Mouse (Mus musculus): ENCODE measurements at regions not wholly inside any gene's neighbourhood (a gene's known extent, or its start where the extent isn't known, plus 50 kb on each side); places are given as distances from the start of the nearest gene placed in this dataset.
A peak's percentile ranks its signal among the peaks of the same experiment; 100 is the strongest.

DNA sequence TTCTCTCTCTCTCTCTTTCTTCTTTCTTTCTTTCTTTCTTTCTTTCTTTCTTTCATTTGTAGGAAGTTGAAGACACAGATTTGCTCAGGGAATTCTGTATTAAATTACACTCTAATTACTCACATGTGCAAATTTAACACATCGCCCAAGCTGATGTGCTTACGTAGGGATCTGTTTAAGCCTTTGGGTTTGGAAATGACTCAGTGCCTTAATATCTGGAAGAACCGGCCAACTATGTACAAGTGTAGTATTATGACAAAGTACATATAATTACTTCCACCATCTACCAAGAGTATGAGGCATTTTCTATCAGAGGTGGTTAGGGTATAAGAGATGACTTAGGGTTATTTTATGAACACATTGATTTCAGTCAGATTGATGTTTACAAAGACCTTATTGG is 217.8 kb upstream of the Dkk2 start:
- Histone ChIP-seq H3K27me3 (ENCODE audit: control insufficient read depth, insufficient read depth, low read length, poor library complexity, severe bottlenecking) (no peaks in the 10 kb centered on the region), H3K36me3 (ENCODE audit: control insufficient read depth, insufficient read depth, low read length, poor library complexity, severe bottlenecking) (no peaks in the 10 kb centered on the region)
- DNase-seq (ENCODE audit: low read depth, low spot score) = no peak

DNA sequence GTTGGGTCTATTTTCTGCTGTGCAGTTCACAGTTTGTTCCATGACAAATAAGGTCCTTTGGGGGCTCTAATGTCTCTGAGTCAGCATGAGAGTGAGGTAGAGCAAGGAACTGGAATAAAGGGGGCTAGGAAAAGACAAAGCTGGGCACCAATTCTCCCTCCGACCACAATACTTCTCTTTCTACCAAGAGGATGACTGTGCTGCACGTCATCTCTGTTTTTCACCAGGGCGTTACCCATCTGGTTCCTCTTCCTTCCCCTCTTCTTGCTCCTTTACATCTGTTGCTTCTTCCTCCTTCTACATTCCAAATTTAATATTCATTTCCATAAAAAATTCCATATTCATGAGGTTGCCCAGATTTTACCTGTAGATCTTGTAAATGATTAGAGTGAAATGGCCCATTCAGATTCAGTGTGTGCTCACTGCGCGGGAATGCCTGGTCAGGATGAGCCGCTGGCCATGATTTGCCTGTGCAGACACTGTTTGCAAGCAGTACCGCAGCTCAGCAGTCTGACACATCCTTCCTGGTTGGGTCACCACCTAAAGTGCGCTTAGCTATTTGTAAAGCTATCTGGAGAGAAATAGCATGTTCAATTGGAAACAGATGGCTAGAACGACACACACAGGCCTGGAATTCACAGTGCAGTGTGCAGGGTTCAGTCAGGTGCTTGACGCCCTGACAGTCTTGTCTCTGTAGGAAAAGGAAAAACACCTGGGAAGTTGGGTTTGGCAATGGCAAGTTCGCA is 216.7 kb upstream of the Dkk2 start:
- no peaks in the 10 kb centered on the region for H3K27me3 ChIP-seq (ENCODE audit: control insufficient read depth, insufficient read depth, low read length, poor library complexity, severe bottlenecking)
- no peaks in the 10 kb centered on the region for H3K36me3 ChIP-seq (ENCODE audit: control insufficient read depth, insufficient read depth, low read length, poor library complexity, severe bottlenecking)
- no peak for DNase-seq (ENCODE audit: low read depth, low spot score)

GRCm38 (mm10) chr3:131869306-131869705 is 215.8 kb upstream of the Dkk2 start:
- no peak for DNase-seq (ENCODE audit: low read depth, low spot score)
- Histone ChIP-seq H3K27me3 (ENCODE audit: control insufficient read depth, insufficient read depth, low read length, poor library complexity, severe bottlenecking) (no peaks in the 10 kb centered on the region), H3K36me3 (ENCODE audit: control insufficient read depth, insufficient read depth, low read length, poor library complexity, severe bottlenecking) (no peaks in the 10 kb centered on the region)

GRCm38 (mm10) chr3:131882667-131883066 is 202.4 kb upstream of the Dkk2 start:
- H3K27me3 ChIP-seq (ENCODE audit: control insufficient read depth, insufficient read depth, low read length, poor library complexity, severe bottlenecking) = no peaks in the 10 kb centered on the region
- no peak for DNase-seq (ENCODE audit: low read depth, low spot score)
- H3K36me3 ChIP-seq (ENCODE audit: control insufficient read depth, insufficient read depth, low read length, poor library complexity, severe bottlenecking) = no peaks in the 10 kb centered on the region

DNA sequence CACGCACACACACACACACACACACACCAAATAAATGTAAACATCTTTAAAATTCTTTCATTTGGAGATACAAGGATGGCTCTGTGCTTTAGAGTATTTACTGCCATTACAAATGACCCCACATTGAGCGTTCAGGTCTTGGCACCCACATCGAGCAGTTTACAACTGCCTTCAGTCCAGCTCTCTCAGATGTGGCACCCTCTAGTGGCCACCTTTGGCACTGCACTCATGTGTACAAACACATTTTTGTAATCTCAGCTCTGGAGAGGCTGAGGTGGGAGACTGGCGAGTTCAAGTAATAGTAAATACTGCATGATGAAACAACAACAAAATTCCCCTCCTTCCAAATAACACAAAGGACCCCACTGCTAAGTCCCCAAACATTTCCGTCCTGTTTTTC is 198.6 kb upstream of the Dkk2 start:
- H3K36me3 ChIP-seq (ENCODE audit: control insufficient read depth, insufficient read depth, low read length, poor library complexity, severe bottlenecking) = no peaks in the 10 kb centered on the region
- no peaks in the 10 kb centered on the region for H3K27me3 ChIP-seq (ENCODE audit: control insufficient read depth, insufficient read depth, low read length, poor library complexity, severe bottlenecking)
- peak; percentile 0 for DNase-seq (ENCODE audit: low read depth, low spot score)

- H3K27me3 ChIP-seq (ENCODE audit: control insufficient read depth, insufficient read depth, low read length, poor library complexity, severe bottlenecking) = no peaks in the 10 kb centered on the region
- no peaks in the 10 kb centered on the region for H3K36me3 ChIP-seq (ENCODE audit: control insufficient read depth, insufficient read depth, low read length, poor library complexity, severe bottlenecking)
- no peak for DNase-seq (ENCODE audit: low read depth, low spot score)
These were observed 198.1 kb upstream of the Dkk2 start for GRCm38 (mm10) chr3:131886984-131887383.

GRCm38 (mm10) chr3:131887670-131888069 is 197.4 kb upstream of the Dkk2 start:
- Histone ChIP-seq H3K36me3 (ENCODE audit: control insufficient read depth, insufficient read depth, low read length, poor library complexity, severe bottlenecking) (no peaks in the 10 kb centered on the region), H3K27me3 (ENCODE audit: control insufficient read depth, insufficient read depth, low read length, poor library complexity, severe bottlenecking) (no peaks in the 10 kb centered on the region)
- no peak for DNase-seq (ENCODE audit: low read depth, low spot score)

DNA sequence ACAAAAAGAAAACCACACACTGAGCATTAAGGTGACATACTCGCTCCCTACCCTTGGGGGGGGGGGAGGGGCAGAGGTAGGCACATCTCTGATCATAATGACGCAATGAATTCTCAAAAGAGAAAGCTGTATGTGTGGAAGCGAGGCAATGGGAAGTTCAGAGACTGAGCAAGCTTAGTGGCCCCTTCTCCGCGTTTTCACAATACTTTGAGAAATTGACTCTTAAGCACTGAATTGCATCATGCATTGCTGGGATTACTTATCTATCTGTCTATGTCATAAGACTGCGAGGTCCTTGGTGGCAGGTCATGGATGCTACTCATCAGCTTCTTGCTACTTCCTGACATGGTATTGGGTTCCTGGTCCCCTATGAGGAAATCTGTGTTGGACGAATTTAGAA is 193.2 kb upstream of the Dkk2 start:
- Histone ChIP-seq H3K36me3 (ENCODE audit: control insufficient read depth, insufficient read depth, low read length, poor library complexity, severe bottlenecking) (no peaks in the 10 kb centered on the region), H3K27me3 (ENCODE audit: control insufficient read depth, insufficient read depth, low read length, poor library complexity, severe bottlenecking) (no peaks in the 10 kb centered on the region)
- DNase-seq (ENCODE audit: low read depth, low spot score) = no peak

- Histone ChIP-seq H3K36me3 (ENCODE audit: control insufficient read depth, insufficient read depth, low read length, poor library complexity, severe bottlenecking) (no peaks in the 10 kb centered on the region), H3K27me3 (ENCODE audit: control insufficient read depth, insufficient read depth, low read length, poor library complexity, severe bottlenecking) (no peaks in the 10 kb centered on the region)
- DNase-seq (ENCODE audit: low read depth, low spot score) = no peak
These were observed 191.9 kb upstream of the Dkk2 start for GRCm38 (mm10) chr3:131893061-131893804.

DNA sequence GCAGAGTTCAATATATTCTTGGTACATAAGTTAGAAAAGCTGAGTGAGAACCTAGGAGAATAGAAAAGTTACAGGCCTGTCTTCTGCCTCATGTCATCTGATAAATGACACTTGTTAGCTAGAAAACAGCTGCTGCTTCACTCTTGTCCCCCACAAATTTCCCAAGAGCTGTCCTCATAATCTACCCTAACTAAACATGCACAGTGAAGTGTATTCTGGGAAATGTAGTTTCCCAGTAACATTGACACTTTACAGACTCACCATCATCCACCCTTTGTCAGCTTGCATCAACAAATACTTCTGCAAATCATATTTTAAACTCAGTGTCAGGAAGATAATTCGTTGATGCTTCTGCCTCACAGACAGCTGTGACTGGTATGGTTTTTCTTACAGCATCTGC is 190.0 kb upstream of the Dkk2 start:
- DNase-seq (ENCODE audit: low read depth, low spot score) = no peak
- Histone ChIP-seq H3K27me3 (ENCODE audit: control insufficient read depth, insufficient read depth, low read length, poor library complexity, severe bottlenecking) (no peaks in the 10 kb centered on the region), H3K36me3 (ENCODE audit: control insufficient read depth, insufficient read depth, low read length, poor library complexity, severe bottlenecking) (no peaks in the 10 kb centered on the region)

DNA sequence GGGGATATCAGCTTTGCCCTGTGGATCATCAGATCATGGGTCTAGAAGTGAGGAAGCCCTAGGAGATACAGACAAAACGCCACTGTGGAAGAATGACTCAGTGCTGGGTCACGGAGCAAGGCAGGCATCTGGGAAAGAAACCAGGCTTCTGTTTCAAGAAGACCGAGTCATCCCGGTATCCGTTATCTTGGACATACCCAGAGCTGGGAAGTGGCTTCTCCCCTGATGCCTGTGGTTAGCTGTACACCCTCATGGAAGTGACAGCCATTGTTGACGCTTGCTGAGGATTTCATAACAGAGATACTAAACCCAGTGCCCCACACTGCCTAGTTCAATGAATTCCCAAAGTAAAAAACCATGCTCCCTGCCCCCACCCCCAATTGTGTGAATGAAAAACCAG is 171.6 kb upstream of the Dkk2 start:
- Histone ChIP-seq H3K36me3 (ENCODE audit: control insufficient read depth, insufficient read depth, low read length, poor library complexity, severe bottlenecking) (no peaks in the 10 kb centered on the region), H3K27me3 (ENCODE audit: control insufficient read depth, insufficient read depth, low read length, poor library complexity, severe bottlenecking) (no peaks in the 10 kb centered on the region)
- DNase-seq (ENCODE audit: low read depth, low spot score) = no peak

DNA sequence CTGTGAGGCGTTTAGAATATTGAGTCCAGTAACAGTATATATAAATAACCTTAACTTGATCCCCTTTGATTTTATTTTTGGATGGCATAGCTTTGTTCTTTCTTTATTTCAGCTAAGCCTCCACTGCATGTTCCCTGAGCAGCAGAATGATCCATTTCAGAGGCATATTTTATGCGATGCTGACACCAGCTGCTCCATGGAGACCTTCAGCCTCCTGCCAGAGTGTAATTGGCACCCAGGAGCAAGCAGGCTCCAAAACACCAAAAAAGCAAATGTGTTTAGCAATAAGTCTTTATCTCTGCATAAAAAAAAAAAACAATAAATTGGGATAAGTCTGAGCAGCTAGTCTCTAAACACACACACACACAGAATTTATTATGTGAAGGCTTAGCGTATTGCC is 170.7 kb upstream of the Dkk2 start:
- Histone ChIP-seq H3K36me3 (ENCODE audit: control insufficient read depth, insufficient read depth, low read length, poor library complexity, severe bottlenecking) (no peaks in the 10 kb centered on the region), H3K27me3 (ENCODE audit: control insufficient read depth, insufficient read depth, low read length, poor library complexity, severe bottlenecking) (no peaks in the 10 kb centered on the region)
- no peak for DNase-seq (ENCODE audit: low read depth, low spot score)

DNA sequence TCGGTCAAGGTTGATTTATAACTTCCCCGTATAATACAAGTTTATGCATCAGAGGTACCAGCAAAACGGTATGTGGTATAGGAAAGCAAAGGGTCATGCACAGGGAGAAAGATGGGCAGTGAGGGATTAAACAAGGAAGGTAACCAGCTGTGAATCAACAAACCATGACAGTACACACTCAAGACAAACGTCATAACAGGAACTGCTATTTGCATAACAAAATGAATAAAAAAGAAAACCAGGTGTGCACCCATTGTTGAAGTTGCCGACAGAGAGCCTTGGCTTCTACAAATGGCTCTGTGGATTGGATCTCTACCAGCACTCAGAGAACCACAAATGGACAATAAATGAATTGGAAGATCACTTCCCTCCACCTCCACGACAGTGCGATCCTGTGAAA is 170.1 kb upstream of the Dkk2 start:
- no peaks in the 10 kb centered on the region for H3K27me3 ChIP-seq (ENCODE audit: control insufficient read depth, insufficient read depth, low read length, poor library complexity, severe bottlenecking)
- no peak for DNase-seq (ENCODE audit: low read depth, low spot score)
- H3K36me3 ChIP-seq (ENCODE audit: control insufficient read depth, insufficient read depth, low read length, poor library complexity, severe bottlenecking) = no peaks in the 10 kb centered on the region

DNA sequence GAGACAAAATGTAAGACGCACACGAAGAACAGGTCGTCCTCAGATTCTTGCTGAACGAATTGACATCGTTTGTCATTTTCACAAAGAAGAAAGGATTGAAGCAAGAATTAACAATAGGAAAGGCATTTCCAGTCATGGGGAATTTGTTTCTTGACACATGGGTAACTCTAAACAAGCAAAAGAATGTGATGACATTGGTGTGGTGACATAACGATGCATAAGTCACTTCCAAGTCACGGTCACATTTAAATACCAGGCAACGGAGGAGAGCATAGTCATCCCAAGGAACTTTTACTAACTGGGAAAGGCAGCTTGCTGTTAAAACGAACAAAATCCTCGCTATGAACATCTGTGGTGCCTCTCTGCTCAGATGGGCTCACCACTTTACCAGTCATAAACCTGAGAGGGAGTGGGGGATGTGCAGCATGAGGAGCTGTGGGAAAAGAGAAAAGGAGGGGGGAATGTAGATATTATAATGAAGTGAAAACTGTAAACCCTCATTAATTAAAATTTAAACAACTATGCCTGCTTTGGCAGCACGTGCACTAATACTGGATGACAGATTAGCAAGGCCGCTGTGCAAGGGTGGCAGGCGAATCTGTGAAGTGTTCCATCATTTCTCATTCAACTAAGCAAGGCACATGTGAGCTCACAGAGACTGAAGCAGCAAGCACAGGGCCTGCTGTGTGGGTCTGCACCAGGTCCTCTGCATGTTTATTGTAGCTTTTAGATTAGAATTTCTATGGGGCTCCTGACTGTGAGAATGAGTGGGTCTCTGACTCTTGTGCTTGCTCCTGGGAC is 167.2 kb upstream of the Dkk2 start:
- no peaks in the 10 kb centered on the region for H3K36me3 ChIP-seq (ENCODE audit: control insufficient read depth, insufficient read depth, low read length, poor library complexity, severe bottlenecking)
- no peak for DNase-seq (ENCODE audit: low read depth, low spot score)
- no peaks in the 10 kb centered on the region for H3K27me3 ChIP-seq (ENCODE audit: control insufficient read depth, insufficient read depth, low read length, poor library complexity, severe bottlenecking)

DNA sequence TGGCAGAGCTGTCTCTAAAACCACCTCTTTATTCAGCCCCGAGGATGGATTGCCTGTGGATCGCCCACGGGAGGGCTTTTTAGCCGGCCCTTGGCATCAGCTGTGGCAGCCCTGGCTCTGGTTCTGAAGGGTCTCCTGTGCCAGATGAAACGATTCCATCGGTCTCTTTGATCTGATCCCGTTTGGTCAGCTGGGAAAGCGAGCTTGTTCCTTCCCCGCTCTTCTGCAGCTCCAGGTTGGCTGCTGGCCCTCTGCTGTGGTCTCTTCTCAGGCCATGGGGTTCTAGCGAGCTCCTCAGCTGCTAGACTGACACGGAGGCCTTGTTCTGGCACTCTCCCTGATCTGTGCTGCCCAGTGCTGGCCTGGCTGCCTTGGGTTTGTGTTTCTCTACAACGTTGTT is 165.6 kb upstream of the Dkk2 start:
- no peak for DNase-seq (ENCODE audit: low read depth, low spot score)
- no peaks in the 10 kb centered on the region for H3K36me3 ChIP-seq (ENCODE audit: control insufficient read depth, insufficient read depth, low read length, poor library complexity, severe bottlenecking)
- H3K27me3 ChIP-seq (ENCODE audit: control insufficient read depth, insufficient read depth, low read length, poor library complexity, severe bottlenecking) = no peaks in the 10 kb centered on the region
